Mouse (Mus musculus) T-cell, adult 2 months (primary cell): ENCODE data around the gene Ndufb6.

Source experiments
- DNase-seq: peaks from one replicate; pipeline ENCODE4 v3.0.0; 2022; ENCODE audit warnings: low spot score

Gene Ndufb6

DNA sequence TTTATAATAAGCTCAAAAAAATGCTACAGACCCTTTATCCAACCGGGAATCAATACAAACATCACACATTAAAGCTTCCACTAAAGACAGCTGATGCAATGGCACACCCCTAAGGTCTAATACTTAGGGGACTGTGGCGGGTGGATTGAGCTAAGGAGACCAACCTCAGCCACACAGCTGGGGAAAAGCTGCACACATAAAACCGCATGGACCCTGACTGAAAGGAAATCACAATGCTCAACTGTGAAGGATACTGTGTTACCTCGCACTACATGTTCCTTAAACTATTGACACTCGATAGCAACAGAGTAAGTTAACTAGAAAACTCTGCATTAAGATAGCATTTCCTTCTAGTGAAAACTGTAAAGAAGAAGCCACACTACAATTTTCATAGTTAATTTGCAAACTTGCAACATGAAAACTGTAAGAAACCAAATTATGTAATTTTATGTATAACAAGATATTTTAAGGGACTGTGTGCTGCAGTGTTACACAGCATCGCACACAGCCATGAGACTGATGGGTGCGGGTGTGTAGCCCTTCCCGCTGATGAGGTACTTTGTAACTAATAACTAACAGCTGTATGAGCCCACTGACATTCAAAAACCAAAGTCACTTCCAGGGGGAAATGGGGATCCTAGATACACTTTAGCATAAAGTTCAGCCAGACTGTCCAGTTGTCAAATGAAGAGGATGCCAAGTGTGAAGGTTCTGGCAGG is 24.7 kb downstream of the Ndufb6 start:
- no peak for DNase-seq

DNA sequence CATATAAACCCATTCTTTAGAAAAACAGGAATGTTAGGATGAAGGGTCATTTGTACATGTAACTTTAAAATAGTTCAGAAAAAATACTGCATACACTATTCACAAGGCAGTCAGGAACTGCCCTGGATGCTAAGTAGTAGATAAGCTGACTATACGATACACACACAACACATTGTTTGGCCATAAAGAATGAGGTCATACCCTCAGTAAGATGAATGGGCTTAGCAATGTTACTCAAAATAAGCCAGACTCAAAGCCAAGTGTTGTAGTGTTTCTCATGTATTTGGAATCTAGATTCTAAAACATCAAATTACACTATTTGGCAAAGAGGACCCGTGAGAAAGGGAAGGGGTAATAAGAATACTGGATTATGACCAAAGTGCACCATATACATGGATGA is 25.5 kb downstream of the Ndufb6 start:
- no peak for DNase-seq

DNA sequence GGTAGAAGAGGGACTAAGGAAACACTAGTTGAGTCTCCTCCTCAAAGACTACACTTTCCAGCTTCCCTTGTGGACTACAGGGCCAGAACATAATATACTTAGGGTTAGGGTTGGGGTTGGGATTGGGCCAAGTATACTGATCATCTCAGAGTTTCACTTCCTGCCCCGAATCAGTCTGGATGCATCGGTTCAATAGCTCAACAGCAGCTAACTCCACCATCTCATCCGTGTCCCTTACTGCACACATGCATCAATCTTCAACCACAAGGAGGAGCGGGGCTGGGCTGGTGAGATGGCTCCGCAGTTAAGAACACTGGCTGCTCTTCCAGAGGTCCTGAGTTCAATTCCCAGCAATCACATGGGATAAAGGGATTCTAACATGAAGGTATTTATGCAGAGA is 28.2 kb downstream of the Ndufb6 start:
- DNase-seq = no peak

DNA sequence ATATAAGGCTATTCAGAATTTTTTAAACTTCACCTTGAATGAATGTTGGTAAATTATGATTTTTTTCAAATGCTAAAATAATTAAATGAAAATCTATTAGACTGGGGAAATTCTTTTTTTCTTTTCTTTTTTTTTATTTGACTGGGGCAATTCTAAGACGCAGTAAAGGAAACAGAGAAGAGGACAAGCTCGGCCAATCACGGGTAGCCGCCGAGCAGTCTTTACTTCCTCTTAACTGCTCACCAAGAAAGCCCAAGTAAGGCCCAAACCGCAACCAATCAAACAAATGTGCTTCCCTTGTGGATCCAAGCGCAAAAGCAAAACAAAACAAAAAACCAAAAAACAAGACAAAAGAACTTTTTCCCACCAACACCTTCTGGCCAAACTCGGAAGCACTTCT is 35.2 kb downstream of the Ndufb6 start:
- peak; percentile 26 for DNase-seq

DNA sequence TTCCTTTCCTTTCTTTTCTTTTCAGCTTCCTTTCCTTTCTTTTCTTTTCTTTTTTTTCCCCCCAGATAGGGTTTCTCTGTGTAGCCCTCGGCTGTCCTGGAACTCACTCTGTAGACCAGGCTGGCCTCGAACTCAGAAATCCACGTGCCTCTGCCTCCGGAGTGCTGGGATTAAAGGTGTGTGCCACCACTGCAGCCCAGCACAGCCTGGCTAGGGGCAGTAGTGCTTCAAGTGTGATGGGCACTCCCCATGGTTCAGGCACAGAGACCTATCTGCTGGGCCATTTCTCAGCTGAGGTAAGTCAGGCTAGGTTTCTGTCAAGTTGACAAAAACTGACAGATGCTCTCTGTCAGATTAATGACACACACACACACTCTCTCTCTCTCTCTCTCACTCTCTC is 36.2 kb downstream of the Ndufb6 start:
- no peak for DNase-seq

DNA sequence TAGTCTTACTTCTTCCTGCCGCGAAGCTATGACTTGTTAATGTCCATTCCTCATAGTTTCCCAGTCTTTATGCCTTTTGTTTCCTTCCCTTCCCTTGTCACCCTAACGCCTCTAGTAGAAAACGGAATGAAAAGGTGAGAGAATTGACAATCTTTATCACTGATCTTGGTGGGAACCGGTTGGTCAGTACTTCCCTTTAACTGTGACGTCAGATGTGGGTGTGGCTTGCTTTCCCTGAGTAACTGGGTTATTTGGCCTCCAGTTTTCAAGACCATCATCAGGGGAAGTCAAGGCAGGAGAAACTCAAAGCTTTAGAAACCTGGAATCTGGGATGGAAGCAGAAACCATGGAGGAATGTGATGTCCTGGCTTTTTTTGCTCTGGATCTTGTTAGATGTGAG is 37.3 kb downstream of the Ndufb6 start:
- DNase-seq = no peak

DNA sequence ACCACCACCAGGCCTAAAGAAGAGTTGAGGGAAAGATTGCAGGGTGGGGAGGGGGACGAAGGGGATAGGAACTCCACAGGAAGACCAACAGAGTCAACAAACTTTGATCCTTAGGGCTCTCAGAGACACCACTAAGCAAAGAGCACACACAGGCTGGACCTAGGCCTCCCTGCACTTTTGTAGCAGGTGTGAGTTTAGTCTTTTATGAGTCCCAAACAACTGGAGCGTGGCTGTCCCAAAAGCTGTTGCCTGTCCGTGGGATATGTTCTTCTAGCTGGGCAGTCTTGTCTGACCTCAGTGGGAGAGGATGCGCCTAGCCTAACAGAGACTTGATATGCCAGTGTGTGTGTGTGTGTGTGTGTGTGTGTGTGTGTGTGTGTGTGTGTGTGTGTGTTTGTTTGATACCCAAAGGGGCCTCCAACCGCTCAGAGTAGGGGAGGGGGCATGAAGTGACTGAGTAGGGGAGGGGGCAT is 38.9 kb downstream of the Ndufb6 start:
- peak; percentile 3 for DNase-seq

DNA sequence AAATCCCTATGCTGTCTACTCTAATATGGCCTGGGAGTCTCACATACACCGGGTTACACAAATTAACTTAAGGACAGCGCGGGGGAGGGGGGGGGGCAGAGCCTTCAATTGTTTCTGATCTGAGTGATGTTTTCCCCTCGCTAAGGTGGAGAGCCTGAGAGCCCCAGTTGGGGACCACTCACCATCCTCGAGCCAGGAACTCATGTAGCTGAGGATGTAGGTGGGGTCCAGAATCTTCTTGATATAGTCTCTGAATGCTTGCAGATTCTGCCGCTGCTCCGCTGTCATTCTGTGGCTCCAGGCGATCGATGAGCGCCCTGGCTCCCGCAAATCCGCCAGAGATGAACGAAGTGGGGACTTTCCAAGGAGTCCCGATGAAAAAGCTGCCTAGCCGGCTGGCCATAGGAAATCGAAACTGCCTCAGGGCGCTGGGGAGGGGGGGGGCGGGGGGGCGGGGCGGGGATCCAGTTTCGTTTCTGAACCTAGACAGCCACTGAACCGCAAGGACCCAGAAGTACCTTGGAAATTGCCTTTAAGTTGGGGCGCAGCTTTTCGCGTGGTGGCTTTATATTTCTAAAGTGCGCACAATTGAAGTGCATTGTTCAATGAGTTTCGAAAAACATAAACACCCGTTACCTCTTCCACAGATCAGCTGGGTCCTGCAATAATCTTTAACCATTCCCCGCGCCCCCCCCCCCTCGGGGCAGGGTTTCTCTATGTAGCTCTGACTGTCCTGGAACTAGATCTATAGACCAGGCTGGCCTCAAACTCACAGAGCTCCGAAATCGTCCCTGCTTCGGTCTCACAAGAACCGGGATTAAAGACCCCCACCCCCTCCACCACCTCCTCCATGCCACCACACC is 39.6 kb downstream of the Ndufb6 start, which contains the start of gene Ddx58:
Gene Ddx58 (minus strand): TSS at position 420 of the 863 bp plus-strand sequence.
- peak; percentile 58 for DNase-seq

DNA sequence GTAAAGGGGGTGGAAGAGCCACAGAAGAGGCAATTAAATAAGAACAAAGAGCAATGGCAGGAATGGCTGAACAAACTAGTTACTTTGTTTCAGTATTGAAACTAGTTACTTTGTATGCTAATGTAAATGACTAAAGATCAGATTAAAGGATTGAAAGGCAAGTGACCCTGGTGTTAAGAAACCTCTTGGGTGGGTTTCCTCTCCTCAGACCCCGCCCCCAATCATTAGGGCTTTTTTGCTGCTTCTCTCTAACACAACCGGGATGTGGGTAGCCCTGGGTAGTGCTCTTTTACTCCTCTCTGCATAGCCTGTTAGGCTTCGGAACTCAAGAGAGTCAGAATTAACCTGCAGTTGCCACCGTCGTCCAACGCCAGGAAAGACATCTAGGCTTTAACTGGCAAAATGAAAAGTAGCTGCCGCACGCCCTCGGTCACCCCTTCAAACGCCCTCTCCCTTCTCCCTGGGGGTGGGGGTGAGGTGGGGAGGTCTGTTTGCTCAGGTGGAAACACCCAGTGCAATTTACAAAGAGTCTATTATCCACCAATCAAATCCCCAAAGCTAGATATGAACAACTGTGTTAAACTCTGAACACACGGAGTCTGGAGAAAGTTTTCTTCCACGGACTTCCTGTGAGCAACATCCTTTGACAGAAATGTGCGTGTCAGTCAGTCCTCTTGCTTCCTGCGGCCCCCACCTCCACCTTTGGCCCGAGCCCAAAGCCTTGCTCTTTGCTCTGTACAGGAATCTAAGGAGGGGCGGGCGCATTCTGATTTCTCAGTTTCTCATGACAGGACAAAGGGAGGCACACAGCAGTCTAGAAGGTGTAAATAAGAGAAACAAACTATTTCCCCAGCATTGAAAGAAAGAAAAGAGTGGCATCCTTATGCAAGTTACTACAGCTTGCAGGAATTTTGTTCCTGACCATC is 40.5 kb downstream of the Ndufb6 start:
- peak; percentile 80 for DNase-seq

DNA sequence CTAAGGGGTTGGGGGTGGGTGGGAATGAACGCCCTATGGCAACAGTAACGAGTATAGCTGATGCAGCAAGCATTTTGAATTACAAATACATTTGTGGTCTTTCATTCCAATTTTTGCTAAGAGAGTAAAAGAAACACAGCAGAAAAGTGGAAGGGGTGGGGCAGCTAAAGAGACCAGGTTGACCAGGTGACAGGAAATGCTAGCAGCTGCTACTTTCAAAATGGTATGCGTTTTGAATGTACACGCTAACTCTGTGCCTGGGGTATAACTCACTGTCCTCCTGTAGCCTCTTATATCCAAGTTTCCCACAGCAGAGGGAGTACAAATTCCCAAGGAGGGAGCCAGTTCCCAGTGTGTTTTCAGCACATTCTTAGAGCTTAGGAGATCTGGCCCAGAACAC is 42.4 kb downstream of the Ndufb6 start:
- DNase-seq = peak; percentile 9

DNA sequence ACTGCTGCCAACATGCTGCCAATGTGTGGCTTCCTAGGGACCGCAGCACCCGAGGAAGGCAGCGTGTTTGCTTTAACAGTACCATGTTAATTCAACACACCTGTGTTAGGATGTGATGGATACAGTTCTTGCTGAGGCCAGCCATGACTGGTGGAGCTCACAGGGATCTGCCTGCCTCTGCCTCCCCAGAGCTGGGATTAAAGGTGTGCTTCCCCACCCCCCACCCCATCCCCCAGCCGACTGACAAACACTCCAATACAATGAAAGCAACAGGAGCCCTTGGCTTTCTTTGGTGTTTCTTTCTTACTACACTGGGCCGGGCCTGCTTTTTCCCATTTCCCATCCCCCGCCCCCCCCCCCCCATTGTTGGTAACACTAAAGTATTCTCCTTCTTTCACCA is 45.0 kb downstream of the Ndufb6 start:
- no peak for DNase-seq

DNA sequence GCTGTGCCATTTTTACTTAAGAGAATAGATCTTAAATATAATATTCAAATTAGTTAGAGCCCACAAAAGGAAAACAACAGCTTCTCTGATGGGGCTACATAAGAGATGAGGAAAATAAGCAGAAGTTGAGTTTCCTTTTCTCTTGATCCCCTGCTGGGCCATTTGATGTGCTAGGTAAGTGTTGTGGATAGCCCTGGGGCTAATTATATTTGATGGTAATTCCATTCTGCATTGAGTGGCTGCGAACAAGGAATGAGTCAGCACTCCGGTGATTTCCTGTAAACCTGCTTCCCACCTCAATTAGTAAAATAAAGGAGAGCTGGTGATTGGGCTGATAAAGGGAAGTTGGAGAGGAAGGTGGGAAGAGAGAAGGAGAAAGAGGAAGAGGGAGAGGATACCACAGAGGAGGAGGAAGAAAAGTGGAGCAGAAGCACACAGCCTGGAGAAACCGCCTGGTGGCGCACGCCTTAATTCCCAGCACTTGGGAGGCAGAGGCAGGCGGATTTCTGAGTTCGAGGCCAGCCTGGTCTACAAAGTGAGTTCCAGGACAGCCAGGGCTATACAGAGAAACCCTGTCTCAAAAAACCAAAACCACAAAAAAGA is 46.1 kb downstream of the Ndufb6 start:
- DNase-seq = no peak

DNA sequence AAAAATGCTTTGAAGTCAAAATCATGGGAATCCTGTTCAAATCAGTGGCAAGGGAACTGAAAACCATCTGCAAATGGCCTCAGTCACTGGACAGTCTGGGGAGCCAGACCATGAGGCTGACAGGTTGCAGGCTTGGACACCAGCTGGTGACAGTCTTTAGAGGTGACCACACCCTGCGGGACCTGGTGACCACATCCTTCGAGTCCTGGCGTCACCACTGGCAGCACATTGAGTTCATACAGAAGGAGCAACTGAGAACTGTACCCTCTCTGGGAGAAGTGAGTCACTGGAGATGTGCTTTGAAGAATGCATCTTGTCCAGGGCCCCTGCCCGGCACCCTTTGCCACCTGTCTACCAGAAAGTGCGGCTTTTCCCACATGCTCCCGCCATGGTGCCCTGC is 49.5 kb downstream of the Ndufb6 start:
- DNase-seq = no peak

DNA sequence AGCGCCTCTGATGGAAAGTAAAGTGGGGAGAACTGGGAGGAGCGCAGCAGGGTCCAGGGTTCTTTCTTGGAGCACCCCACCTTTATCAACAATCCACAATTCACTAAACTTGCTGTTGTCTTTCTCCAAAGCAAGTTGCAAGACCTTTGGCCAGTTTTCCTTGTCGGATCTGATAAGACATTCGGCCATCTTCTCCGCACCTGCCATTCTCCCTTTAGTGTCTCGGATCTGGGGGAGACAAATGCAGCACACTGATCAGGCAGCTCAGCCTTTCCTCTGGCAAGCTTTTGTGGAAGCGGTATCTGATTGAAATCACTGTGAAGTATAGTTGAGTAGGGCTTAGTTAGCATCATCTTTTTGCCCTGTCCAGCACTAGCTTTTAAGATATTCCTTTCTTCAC is 51.3 kb downstream of the Ndufb6 start:
- DNase-seq = no peak

DNA sequence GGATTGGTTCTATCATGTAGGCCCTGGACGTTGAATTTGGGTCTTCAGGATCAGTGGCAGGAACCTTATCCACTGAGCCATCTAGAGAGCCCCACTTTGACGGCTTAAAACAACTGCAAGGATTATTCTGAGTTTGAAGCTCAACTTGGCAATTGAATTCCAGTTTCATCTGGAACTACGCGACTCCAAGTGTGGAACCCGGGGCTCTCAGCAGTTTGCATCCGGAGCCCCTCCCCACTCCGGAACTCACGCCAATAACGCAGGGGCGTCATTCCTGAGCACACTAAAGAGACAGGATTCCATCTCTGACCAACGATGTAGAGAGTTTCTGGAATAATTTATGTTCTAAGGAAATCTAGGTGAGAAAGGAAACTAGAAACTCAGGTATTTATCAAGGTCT is 52.1 kb downstream of the Ndufb6 start:
- no peak for DNase-seq

DNA sequence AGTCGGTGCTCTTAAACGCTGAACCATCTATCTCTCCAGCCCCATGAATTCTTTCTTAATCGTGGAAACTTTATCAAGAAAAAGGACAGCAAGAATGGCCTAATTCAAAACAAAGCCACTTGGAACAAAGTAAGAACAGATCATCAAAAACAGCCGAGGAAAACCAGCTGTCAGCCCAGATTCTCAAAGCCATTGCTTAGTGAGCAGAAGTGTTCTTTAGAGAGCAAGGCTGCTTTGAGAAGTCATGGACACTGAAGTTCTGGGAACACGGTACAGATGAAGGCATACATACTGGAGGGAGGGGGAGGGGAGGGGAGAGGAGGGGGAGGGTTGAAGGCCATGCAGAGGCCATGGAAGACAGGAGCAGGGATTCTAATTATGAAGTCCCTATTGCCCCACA is 53.1 kb downstream of the Ndufb6 start:
- DNase-seq = no peak

DNA sequence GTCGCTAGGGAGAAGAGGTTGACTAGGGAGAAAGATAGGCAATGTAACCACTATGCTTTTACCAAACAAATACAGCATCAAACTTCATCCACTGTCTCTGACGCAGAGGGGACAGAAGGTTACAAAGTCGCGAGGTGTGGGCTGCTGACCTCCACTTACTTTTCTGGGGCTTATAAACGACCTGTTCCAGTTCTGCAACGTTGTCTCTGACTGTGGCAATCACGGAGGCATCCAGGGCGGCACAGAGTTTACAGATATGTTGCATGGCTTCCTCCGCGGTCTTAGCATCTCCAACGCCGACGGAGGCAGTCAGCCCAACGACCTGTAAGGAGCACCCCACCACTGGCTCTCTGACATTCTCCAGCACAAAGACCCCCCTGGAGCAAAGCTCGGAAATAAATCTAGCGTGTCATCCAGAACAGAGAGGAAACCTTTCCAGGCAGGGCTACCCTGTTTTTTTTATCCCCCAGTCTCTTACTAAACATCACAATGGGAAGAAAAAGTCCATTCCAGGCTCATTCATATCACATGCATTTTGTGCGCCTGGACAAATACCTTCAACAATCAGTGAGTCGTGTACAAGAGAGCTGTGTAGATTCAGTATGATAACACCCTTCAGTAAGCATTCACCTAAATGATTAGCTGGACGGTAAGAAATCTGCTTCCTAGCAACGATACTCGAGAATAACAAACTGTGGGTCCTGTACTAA is 57.2 kb downstream of the Ndufb6 start:
- no peak for DNase-seq

DNA sequence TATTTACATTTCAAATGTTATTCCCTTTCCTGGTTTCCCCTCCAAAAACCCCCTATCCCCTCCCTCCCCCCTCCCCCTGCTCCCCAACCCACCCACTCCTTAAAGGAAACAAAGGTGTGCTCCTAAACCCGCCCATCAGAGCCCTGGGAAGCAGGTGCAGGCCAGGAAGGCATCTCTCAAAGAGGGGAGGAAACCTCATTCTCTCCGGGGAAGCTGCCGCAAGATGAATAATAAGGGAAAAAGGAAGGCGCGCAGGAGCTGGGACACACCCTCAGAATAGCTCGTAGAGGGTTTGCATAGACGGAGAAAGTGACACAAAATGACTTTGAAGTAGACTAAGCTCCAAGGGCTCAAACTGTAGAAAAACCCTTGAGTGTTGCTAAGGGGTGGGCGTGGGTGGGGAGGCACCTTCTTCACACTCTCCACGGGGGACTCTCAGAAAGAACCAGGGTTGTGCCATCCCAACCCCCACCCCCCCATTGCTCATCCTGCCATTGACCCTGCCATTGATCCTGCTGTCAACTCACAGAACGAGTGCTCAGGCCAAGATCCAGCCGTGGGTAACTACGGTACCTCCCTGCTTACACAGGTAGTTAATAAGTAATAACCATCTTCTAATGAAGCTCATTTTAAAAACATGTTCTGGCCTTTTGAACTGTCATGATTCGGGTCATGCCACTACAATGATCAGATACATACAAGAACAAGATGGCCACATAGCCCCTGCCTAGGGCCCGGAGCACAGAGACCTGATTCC is 58.0 kb downstream of the Ndufb6 start:
- DNase-seq = no peak
